Mouse (Mus musculus): ENCODE results near the gene Gpx3.
"Not testable (repeated sequence)": the region's sequence is repeated elsewhere in the genome, so short reads cannot be mapped to it uniquely, and the experiment has no call there.

The Gpx3 gene

GRCm38 (mm10) chr11:54881051-54881474 is 21.2 kb upstream of the Gpx3 start:
- DNase-seq: peak; percentile 27

GRCm38 (mm10) chr11:54882671-54883070 is 19.6 kb upstream of the Gpx3 start:
- peak; percentile 68 for DNase-seq

GRCm38 (mm10) chr11:54884197-54884828 is 17.9 kb upstream of the Gpx3 start:
- no peak for DNase-seq

- DNase-seq: peak; percentile 88
Observed at GRCm38 (mm10) chr11:54884937-54885336, 17.3 kb upstream of the Gpx3 start.

- peak; percentile 32 for DNase-seq
Observed at GRCm38 (mm10) chr11:54885406-54885805, 16.8 kb upstream of the Gpx3 start.

GRCm38 (mm10) chr11:54887927-54888326 is 14.3 kb upstream of the Gpx3 start:
- DNase-seq: peak; percentile 42

GRCm38 (mm10) chr11:54891341-54891740 is 10.9 kb upstream of the Gpx3 start:
- no peak for DNase-seq

GRCm38 (mm10) chr11:54892091-54892490 is 10.2 kb upstream of the Gpx3 start:
- no peak for DNase-seq

GRCm38 (mm10) chr11:54894589-54894988 is 7.7 kb upstream of the Gpx3 start:
- no peak for DNase-seq

- not testable (repeated sequence) for DNase-seq
Observed at GRCm38 (mm10) chr11:54896646-54897045, 5.6 kb upstream of the Gpx3 start.

- DNase-seq: no peak
Observed at GRCm38 (mm10) chr11:54897470-54897869, 4.8 kb upstream of the Gpx3 start.

GRCm38 (mm10) chr11:54899657-54900056 is 2.6 kb upstream of the Gpx3 start:
- DNase-seq: no peak

GRCm38 (mm10) chr11:54903339-54903738 is 1.1 kb downstream of the Gpx3 start:
- no peak for DNase-seq

GRCm38 (mm10) chr11:54903940-54904706 is 1.9 kb downstream of the Gpx3 start:
- DNase-seq: peak; percentile 87

GRCm38 (mm10) chr11:54905086-54905485 is 2.8 kb downstream of the Gpx3 start:
- no peak for DNase-seq

- DNase-seq: peak; percentile 64
Observed at GRCm38 (mm10) chr11:54905931-54906330, 3.7 kb downstream of the Gpx3 start.

GRCm38 (mm10) chr11:54906466-54906865 is 4.2 kb downstream of the Gpx3 start:
- DNase-seq: no peak

- DNase-seq: no peak
Observed at GRCm38 (mm10) chr11:54907259-54907658, 5.0 kb downstream of the Gpx3 start.

GRCm38 (mm10) chr11:54909273-54909672 is 7.0 kb downstream of the Gpx3 start:
- DNase-seq: no peak

- no peak for DNase-seq
Observed at GRCm38 (mm10) chr11:54910081-54910665, 7.9 kb downstream of the Gpx3 start.

- DNase-seq: no peak
Observed at GRCm38 (mm10) chr11:54911201-54911600, 8.9 kb downstream of the Gpx3 start.

GRCm38 (mm10) chr11:54911671-54912502 is 9.6 kb downstream of the Gpx3 start:
- no peak for DNase-seq

Data from lung, postnatal 10 days (tissue).